Mouse (Mus musculus) hindbrain, embryonic 11.5 days (tissue): ENCODE measurements around the gene Grin2c. TPM values are rescaled to one million over a fixed set of nuclear protein-coding genes. Genes with fewer than 3 reads are reported as not detected.

Experiments used
- ATAC-seq: fragments of 200-750 bp; cut with Nextera tagmentation; 2 replicates; pipeline ENCODE4 v1.8.0; 2017; ENCODE audit warnings: mild to moderate bottlenecking, moderate TSS enrichment, moderate library complexity; ENCODE audit not compliant: low FRiP score
- DNase-seq: peaks from one replicate; pipeline ENCODE4 v3.0.0-alpha.2; 2015; ENCODE audit warnings: low spot score
- H3K27ac ChIP-seq: fragments of 300-500 bp; sonication (generic); 2 replicates; pipeline ENCODE4 v1.5.1; 2014; ENCODE audit warnings: mild to moderate bottlenecking, low read depth, low read length
- H3K27me3 ChIP-seq: fragments of 300-500 bp; sonication (generic); 2 replicates; pipeline ENCODE4 v1.6.1; 2014; ENCODE audit warnings: mild to moderate bottlenecking, low read length, moderate library complexity, mixed read lengths; ENCODE audit not compliant: control insufficient read depth, insufficient read depth
- H3K36me3 ChIP-seq: fragments of 300-500 bp; sonication (generic); 2 replicates; pipeline ENCODE4 v1.6.1; 2014; ENCODE audit warnings: mild to moderate bottlenecking, low read length, moderate library complexity, mixed read lengths; ENCODE audit not compliant: control insufficient read depth, insufficient read depth
- H3K4me1 ChIP-seq: fragments of 300-500 bp; sonication (generic); replicated peaks from 2 replicates; pipeline ENCODE4 v1.6.1; 2014; ENCODE audit warnings: low read length, mixed read lengths; ENCODE audit not compliant: control insufficient read depth, insufficient read depth
- H3K4me2 ChIP-seq: fragments of 300-500 bp; sonication (generic); replicated peaks from 2 replicates; pipeline ENCODE4 v1.6.1; 2014; ENCODE audit warnings: mild to moderate bottlenecking, low read depth, low read length
- H3K4me3 ChIP-seq: fragments of 300-500 bp; sonication (generic); 2 replicates; pipeline ENCODE4 v1.5.1; 2014; ENCODE audit warnings: low read depth, low read length
- H3K9ac ChIP-seq: fragments of 300-500 bp; sonication (generic); 2 replicates; pipeline ENCODE4 v1.6.1; 2014; ENCODE audit warnings: low read depth, low read length
- H3K9me3 ChIP-seq: fragments of 300-500 bp; sonication (generic); 2 replicates; pipeline ENCODE4 v1.6.1; 2016; ENCODE audit warnings: low read length; ENCODE audit not compliant: control insufficient read depth
- WGBS: fragments of 180-500 bp; shearing (Covaris S2); extraction: QIAGEN DNeasy Blood & Tissue Kit; methylation state at CpG from one replicate; pipeline ENCODE4 v1.1.7; 2014; 5-methylcytosine and 5-hydroxymethylcytosine counted together
- polyA plus RNA-seq: library from polyadenylated mRNA; unstranded; fragments of >200 nt; fragmentation: Nextera tagmentation; extraction: Ambion mirVana; gene quantifications from 2 replicates; pipeline ENCODE4 v1.2.1, GENCODE M21; 2014

Grin2c gene
- polyA plus RNA-seq, 1 experiment from 2014 or later = 0.43 TPM

DNA sequence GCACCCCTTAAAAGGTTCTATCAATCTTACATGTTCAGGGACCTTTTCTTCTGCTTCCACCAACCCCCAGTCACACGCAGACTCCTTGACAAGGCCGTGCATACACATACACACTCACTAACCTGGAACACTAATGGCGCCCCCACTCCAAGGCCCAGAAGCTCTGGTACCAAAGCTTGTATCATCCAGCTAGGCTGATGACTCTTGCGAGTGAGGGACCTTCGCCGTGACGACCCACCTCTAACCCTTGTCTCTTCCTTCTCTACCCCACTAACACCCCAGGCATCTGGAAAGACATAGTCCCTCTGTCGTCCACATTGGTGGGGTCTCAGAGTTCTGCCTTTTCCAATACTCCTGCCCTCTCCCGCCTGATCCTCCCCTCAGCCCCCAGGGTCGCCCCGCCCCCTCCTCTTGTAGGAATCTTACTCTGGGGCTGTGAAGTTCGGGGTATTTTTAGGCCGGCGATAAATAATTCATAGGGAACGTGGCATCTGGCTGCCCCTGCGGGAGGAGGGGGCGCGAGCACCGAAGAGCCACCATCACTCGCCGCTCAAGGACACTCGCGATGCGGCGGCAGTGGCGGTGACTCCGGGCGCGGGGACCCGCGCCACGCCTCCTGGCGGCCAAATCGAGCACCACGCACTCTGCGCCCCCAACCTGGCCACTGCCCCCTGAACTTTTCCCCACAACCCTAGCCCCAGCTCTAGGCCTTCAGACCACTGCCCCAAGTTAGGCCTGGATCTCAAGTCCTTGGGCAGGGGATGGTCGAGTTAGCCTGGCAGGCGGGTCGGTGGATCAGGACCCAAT is 2.0 kb downstream of the Grin2c start:
- peak overlapping the region; percentile 39 for H3K4me2 ChIP-seq
- no peak overlapping the region for H3K9ac ChIP-seq
- H3K4me1 ChIP-seq = peaks cover 18% of the 10 kb centered on the region
- peak; percentile 80 for DNase-seq
- no peaks in the 10 kb centered on the region for H3K9me3 ChIP-seq
- 7% methylated on average over 39 of the region's 39 CpGs for WGBS
- no peaks in the 10 kb centered on the region for H3K36me3 ChIP-seq
- H3K27ac ChIP-seq = no peak overlapping the region
- H3K4me3 ChIP-seq = peak overlapping the region; percentile 14; the same call in 1 of the 2 replicates
- H3K27me3 ChIP-seq = peaks cover 76% of the 10 kb centered on the region
- ATAC-seq = peak; percentile 31; the same call in 1 of the 2 replicates

DNA sequence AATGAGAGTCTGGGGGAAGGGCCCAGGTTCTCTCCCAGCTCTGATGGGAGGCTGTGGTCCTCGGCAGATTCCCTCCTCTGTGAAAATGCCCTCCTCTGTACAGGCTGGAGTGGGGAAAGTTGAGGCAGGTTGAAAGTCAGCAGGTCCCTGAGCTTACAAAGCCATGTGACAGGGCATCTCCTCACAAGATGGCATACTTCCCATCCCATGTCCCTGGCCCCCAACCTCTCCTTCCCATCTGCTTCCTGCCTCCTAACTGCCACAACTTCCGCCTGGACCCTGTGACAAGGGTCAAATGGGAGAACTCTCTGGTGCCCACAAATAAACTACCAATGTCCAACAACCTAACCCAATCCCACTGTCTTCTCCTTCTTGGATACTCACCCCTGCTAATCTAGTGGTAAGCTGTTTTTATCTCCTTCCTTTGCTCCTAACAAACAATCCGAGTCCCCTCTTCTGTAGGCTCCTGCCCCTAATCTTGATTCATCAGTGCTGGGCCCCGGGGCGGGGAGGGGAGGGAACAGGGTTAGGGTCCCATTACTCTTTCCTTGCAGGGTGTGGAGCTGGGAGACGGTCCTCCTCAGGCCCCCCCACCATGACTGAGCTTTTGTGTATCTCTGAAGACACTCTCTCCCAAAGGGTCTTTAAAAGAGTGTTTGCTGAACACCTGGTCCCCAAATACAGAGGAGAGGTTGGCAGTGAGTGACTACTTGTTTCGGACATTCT is 2.7 kb downstream of the Grin2c start:
- DNase-seq = no peak
- H3K27me3 ChIP-seq = peaks cover 82% of the 10 kb centered on the region
- H3K9ac ChIP-seq = no peak overlapping the region
- no peaks in the 10 kb centered on the region for H3K36me3 ChIP-seq
- H3K4me1 ChIP-seq = peaks cover 13% of the 10 kb centered on the region
- no peak overlapping the region for H3K27ac ChIP-seq
- ATAC-seq = no peak
- H3K4me3 ChIP-seq = no peak overlapping the region
- no peak overlapping the region for H3K4me2 ChIP-seq
- H3K9me3 ChIP-seq = no peaks in the 10 kb centered on the region
- WGBS = 68% methylated on average over 7 of the region's 7 CpGs

DNA sequence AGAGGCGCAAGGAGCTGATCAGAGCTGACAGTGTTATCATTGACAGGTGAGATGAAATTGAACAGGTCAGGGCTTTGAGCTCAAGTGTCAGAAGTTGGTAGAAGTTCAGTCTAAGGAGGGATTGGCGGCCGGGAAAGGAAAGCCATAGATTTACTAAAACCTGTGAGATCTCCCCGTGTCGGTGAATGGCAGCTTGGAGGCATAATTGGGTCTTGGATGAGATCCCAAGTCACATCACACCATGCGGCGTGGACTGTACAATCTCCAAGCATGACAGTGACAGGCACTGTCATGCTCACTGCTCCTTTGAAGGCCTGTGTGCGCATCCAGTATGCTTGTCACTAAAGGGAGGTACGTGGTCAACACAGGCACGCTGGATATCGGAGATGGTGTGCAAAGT is 4.1 kb downstream of the Grin2c start:
- 87% methylated on average over 11 of the region's 11 CpGs for WGBS
- peaks cover 18% of the 10 kb centered on the region for H3K4me1 ChIP-seq
- no peak overlapping the region for H3K9ac ChIP-seq
- H3K9me3 ChIP-seq = no peaks in the 10 kb centered on the region
- H3K4me2 ChIP-seq = no peak overlapping the region
- ATAC-seq (no peak), DNase-seq (no peak)
- H3K27ac ChIP-seq = no peak overlapping the region
- H3K36me3 ChIP-seq = no peaks in the 10 kb centered on the region
- H3K4me3 ChIP-seq = no peak overlapping the region
- H3K27me3 ChIP-seq = peaks cover 86% of the 10 kb centered on the region

DNA sequence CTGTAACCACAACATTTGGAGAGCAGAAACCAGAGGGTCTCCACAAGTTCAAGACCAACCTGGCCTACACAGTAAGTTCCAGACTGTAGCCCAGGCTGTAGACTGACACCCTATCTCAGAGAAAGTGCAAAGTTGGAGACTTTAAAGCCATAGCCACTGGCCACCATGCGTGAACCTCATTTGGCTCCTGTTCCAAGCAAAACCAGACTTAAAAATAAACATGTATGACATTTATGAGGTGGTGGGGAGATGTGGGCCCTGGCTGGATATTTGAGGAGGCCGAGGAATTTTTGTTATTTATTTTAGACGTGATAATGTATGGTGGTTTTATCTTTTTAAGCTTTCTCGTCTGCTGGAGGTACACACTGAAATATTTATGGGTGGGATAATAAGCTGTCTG is 7.9 kb downstream of the Grin2c start:
- H3K27me3 ChIP-seq = peaks cover 65% of the 10 kb centered on the region
- no peaks in the 10 kb centered on the region for H3K36me3 ChIP-seq
- H3K4me3 ChIP-seq = no peak overlapping the region
- ATAC-seq (no peak), DNase-seq (no peak)
- no peak overlapping the region for H3K9ac ChIP-seq
- no peak overlapping the region for H3K4me2 ChIP-seq
- peaks cover 7% of the 10 kb centered on the region; the same call in 1 of the 2 replicates for H3K4me1 ChIP-seq
- H3K9me3 ChIP-seq = no peaks in the 10 kb centered on the region
- 78% methylated on average over 4 of the region's 4 CpGs for WGBS
- H3K27ac ChIP-seq = no peak overlapping the region

DNA sequence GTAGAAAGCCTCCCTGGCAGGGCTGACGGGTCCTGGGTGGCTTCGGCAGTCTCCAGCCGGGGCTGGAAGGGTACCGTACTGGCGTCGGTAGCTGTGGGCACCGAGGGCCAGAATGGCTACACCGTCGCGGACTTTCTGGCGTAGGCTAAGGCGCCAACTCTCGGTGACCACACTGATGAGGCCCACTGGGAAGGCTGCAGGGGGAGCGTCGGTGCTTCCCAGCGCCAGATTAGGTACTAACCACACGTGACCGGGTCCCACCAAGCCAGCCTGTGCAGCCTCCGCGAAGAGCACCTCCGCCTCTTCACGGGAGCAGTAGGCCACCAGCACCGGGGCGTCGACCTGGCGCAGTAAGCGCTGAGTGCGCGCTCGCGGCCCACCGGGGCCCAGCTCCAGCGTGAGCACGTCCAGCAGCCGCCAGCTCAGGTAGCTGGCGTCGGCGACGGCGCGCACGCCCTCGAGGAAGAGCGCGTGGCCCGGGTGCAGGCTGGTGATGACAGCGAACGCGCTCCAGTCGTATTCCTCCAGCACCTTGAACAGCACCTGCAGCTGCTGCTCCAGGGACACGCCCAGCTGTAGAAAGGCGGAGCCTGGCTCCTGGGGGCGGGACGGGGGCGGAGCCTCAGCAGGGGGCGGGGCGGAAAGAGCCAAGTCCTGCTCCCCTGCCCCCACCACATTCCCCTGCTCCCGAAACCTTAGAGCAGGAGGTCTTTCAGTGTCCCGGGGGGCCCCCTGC is 9.1 kb downstream of the Grin2c start:
- DNase-seq = no peak
- no peaks in the 10 kb centered on the region for H3K36me3 ChIP-seq
- peaks cover 7% of the 10 kb centered on the region; the same call in 1 of the 2 replicates for H3K4me1 ChIP-seq
- no peak overlapping the region; the same call in 1 of the 2 replicates for H3K4me3 ChIP-seq
- ATAC-seq = no peak
- H3K27me3 ChIP-seq = peaks cover 57% of the 10 kb centered on the region
- H3K4me2 ChIP-seq = peak overlapping the region; percentile 24; the same call in 1 of the 2 replicates
- H3K9ac ChIP-seq = no peak overlapping the region
- 16% methylated on average over 58 of the region's 59 CpGs for WGBS
- H3K27ac ChIP-seq = no peak overlapping the region
- H3K9me3 ChIP-seq = no peaks in the 10 kb centered on the region

DNA sequence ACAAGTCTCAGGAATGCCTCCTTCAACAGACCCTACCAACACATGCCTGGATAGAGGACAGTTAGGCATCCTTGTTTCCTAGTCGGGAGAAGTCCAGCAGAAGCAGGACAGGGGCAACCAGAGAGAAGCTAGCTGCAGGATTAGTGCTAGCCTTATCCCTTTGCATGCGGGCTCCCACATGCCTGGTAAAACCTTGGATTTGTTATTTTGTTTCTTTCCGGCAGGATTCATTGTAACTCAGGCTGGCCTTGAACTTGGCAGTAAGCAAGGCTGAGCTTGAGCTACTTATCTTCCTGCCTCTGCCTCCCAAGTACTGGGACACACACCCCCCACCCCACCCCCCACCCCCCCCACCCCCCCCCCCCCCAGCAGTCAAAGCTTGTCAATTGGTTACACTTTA is 15.8 kb downstream of the Grin2c start:
- Histone ChIP-seq H3K27ac (no peak overlapping the region), H3K4me2 (no peak overlapping the region), H3K27me3 (peaks cover 38% of the 10 kb centered on the region), H3K4me1 (peaks cover 24% of the 10 kb centered on the region), H3K4me3 (no peak overlapping the region), H3K9me3 (no peaks in the 10 kb centered on the region), H3K36me3 (no peaks in the 10 kb centered on the region), H3K9ac (no peak overlapping the region)
- WGBS = 55% methylated on average over 3 of the region's 3 CpGs
- no peak for ATAC-seq
- no peak for DNase-seq

DNA sequence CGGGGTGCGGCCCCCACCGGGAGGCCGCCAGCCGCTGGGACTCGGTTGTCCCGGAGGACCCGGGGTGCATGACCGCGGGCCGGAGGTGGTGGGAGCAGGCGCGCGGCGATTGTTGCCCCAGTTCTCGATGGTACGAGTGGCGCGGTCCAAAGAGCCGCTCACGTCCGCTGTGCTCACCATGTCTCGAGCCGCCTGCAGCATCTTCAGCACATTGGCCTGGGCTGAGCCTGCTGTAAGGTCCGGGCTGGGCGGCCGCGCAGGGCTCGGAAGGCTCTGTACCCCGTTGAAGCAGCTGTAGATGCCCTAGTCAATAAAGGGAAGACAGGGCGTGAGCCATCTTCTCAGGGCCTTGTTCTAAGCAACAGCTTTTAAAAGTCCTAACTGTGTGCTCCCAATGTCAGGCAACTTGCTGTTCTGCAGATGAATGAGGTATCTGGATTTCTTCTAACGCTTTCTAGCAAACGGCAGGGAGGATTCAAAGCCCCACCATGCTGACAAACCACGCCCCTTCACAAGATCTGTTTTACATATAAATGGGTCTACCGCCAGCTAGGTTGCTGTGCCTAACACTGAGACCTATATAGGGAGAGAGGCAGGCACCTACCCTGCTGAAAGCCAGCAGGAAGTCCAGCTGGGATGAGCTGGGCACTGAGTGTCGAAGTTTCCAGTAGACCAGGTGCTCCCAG is 16.5 kb downstream of the Grin2c start:
- Histone ChIP-seq H3K9ac (peak overlapping the region; percentile 37; the same call in 1 of the 2 replicates), H3K27ac (no peak overlapping the region), H3K4me3 (peak overlapping the region; percentile 45), H3K4me2 (peak overlapping the region; percentile 91), H3K4me1 (peaks cover 25% of the 10 kb centered on the region), H3K36me3 (no peaks in the 10 kb centered on the region), H3K27me3 (peaks cover 35% of the 10 kb centered on the region), H3K9me3 (no peaks in the 10 kb centered on the region)
- ATAC-seq = peak; percentile 14; the same call in 1 of the 2 replicates
- under 1% methylated on average over 36 of the region's 36 CpGs for WGBS
- DNase-seq = no peak
